Mouse (Mus musculus) embryonic facial prominence, embryonic 14.5 days (tissue): ENCODE results near the gene Zfp219. TPM values are rescaled to one million over a fixed set of nuclear protein-coding genes. Genes with fewer than 3 reads are reported as not detected.

Experiments used
- ATAC-seq: fragments of 200-750 bp; cut with Nextera tagmentation; 2 replicates; pipeline ENCODE4 v1.8.0; 2017; ENCODE audit warnings: low read depth, moderate number of reproducible peaks, moderate TSS enrichment
- DNase-seq: peaks from one replicate; pipeline ENCODE4 v3.0.0-alpha.2; 2015; ENCODE audit warnings: low spot score
- H3K27ac ChIP-seq: fragments of 300-500 bp; sonication (generic); replicated peaks from 2 replicates; pipeline ENCODE4 v1.5.1; 2014; ENCODE audit warnings: low read depth, mild to moderate bottlenecking, low read length, moderate library complexity
- H3K27me3 ChIP-seq: fragments of 300-500 bp; sonication (generic); replicated peaks from 2 replicates; pipeline ENCODE4 v1.6.1; 2014; ENCODE audit warnings: low read length; ENCODE audit not compliant: control insufficient read depth, insufficient read depth
- H3K36me3 ChIP-seq: fragments of 300-500 bp; sonication (generic); 2 replicates; pipeline ENCODE4 v1.6.1; 2014; ENCODE audit warnings: low read length, mixed read lengths; ENCODE audit not compliant: control insufficient read depth, insufficient read depth
- H3K4me1 ChIP-seq: fragments of 300-500 bp; sonication (generic); 2 replicates; pipeline ENCODE4 v1.6.1; 2014; ENCODE audit warnings: antibody characterized with exemption, low read length; ENCODE audit not compliant: control insufficient read depth, insufficient read depth
- H3K4me2 ChIP-seq: fragments of 300-500 bp; sonication (generic); 2 replicates; pipeline ENCODE4 v1.6.1; 2014; ENCODE audit warnings: low read depth, mild to moderate bottlenecking, low read length, moderate library complexity, mixed read lengths
- H3K4me3 ChIP-seq: fragments of 300-500 bp; sonication (generic); 2 replicates; pipeline ENCODE4 v1.5.1; 2014; ENCODE audit warnings: low read depth, mild to moderate bottlenecking, low read length
- H3K9ac ChIP-seq: fragments of 300-500 bp; sonication (generic); 2 replicates; pipeline ENCODE4 v1.6.1; 2014; ENCODE audit warnings: low read depth, mild to moderate bottlenecking, low read length, moderate library complexity, mixed read lengths
- H3K9me3 ChIP-seq: fragments of 300-500 bp; sonication (generic); 2 replicates; pipeline ENCODE4 v1.6.1; 2016; ENCODE audit warnings: low read length; ENCODE audit not compliant: control insufficient read depth
- WGBS: fragments of 180-500 bp; shearing (Covaris S2); extraction: QIAGEN DNeasy Blood & Tissue Kit; methylation state at CpG from one replicate; pipeline ENCODE4 v1.1.7; 2014; 5-methylcytosine and 5-hydroxymethylcytosine counted together
- polyA plus RNA-seq: library from polyadenylated mRNA; unstranded; fragments of >200 nt; fragmentation: Nextera tagmentation; extraction: Ambion mirVana; gene quantifications from 2 replicates; pipeline ENCODE4 v1.2.1, GENCODE M21; 2014

Zfp219 gene
- polyA plus RNA-seq, 1 experiment from 2014 or later: 21.4 TPM

GRCm38 (mm10) chr14:51960316-51960715, 60.2 kb downstream of the Zfp219 start:
- Histone ChIP-seq H3K27me3 (no peaks in the 10 kb centered on the region), H3K27ac (no peak overlapping the region), H3K36me3 (no peaks in the 10 kb centered on the region), H3K4me1 (no peaks in the 10 kb centered on the region), H3K4me3 (no peak overlapping the region), H3K4me2 (no peak overlapping the region), H3K9ac (no peak overlapping the region), H3K9me3 (no peaks in the 10 kb centered on the region)
- ATAC-seq (no peak), DNase-seq (no peak)
- WGBS: 83% methylated on average over 2 of the region's 2 CpGs

Other genes starting within 250 kb of the Zfp219 start
- not detected in 2 replicates for gene Ang4, start 247.1 kb downstream of the Zfp219 start, polyA plus RNA-seq
- not detected in 2 replicates for gene AY358078, start 220.7 kb downstream of the Zfp219 start, polyA plus RNA-seq
- not detected in 2 replicates for gene Ear6, start 167.0 kb downstream of the Zfp219 start, polyA plus RNA-seq
- 30.6 and 36.5 TPM in 2 replicates for gene Mettl17, start 135.9 kb downstream of the Zfp219 start, polyA plus RNA-seq
- 1.3 and 1.5 TPM in 2 replicates for gene Slc39a2, start 127.8 kb downstream of the Zfp219 start, polyA plus RNA-seq
- 47.5 and 57.5 TPM in 2 replicates for gene Ndrg2, start 106.6 kb downstream of the Zfp219 start, polyA plus RNA-seq
- not detected in 2 replicates for gene Tppp2, start 102.3 kb downstream of the Zfp219 start, polyA plus RNA-seq
- gene Rnase13, start 98.0 kb downstream of the Zfp219 start, polyA plus RNA-seq: not detected in 2 replicates
- gene Arhgef40, start 36.0 kb downstream of the Zfp219 start, polyA plus RNA-seq: 113 and 128 TPM in 2 replicates
- 0.64 and 0.82 TPM in 2 replicates for gene Tmem253, start 5.1 kb downstream of the Zfp219 start, polyA plus RNA-seq
- gene Olfr221, start 21.7 kb upstream of the Zfp219 start, polyA plus RNA-seq: not detected in 2 replicates
- gene Hnrnpc, start 83.3 kb upstream of the Zfp219 start, polyA plus RNA-seq: 498 and 515 TPM in 2 replicates
- gene Rpgrip1, start 90.0 kb upstream of the Zfp219 start, polyA plus RNA-seq: 46.7 and 47.0 TPM in 2 replicates
- gene Supt16, start 176.7 kb upstream of the Zfp219 start, polyA plus RNA-seq: 48.7 and 60.0 TPM in 2 replicates
- gene Chd8, start 237.0 kb upstream of the Zfp219 start, polyA plus RNA-seq: 35.5 and 42.9 TPM in 2 replicates